Mouse (Mus musculus): Measurements from ENCODE around the gene Zfp52. TPM values are rescaled to one million over a fixed set of nuclear protein-coding genes. Genes with fewer than 3 reads are reported as not detected.

Zfp52 gene
- total RNA-seq (2023) = 5.1 TPM

DNA sequence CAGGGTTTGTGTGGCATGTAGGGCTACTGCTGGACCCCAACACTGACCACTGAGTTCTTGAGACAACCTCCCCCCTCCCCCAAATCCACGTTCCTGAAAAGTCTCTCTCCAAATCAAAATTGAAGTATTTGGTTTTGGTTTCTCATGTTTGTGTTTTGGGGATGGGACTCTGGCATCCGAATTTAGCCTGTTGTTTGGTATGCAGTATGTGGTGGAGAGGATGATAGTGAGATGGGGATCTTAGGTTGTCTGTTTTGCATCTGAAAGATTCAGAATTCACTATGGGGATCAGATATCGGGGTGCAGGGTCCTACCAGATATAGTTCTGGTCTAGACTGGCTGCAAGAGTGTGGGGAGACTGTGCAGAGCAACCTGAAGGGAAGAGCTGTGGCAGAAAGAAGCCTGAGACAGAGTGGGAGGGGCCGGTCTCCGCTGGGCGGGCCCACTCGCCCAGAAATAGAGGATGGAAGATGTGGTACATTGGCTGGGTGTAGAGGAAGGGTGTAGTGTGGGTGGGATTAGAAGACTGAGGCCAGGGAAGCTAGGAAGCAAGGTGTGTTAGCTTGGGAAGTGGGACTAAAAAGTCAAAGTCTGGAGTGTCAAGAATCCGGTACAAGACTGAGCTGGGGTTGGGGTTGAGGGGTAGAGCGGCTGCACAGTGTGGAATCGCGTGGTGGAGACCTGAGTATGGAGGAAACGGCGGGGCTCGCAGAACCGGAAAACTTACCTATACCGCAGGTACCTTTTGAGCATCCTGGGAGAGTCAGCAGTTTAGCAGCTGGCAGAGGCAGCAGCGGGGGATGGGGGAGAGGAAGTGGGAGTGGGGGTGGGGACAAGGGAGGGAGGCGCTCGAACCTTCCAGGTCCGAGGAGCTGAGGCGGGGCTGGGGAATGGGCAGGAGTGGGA is at the start of gene Zfp52:
Zfp52 (plus strand) TSS at position 444 of the 906 bp plus-strand sequence.

DNA sequence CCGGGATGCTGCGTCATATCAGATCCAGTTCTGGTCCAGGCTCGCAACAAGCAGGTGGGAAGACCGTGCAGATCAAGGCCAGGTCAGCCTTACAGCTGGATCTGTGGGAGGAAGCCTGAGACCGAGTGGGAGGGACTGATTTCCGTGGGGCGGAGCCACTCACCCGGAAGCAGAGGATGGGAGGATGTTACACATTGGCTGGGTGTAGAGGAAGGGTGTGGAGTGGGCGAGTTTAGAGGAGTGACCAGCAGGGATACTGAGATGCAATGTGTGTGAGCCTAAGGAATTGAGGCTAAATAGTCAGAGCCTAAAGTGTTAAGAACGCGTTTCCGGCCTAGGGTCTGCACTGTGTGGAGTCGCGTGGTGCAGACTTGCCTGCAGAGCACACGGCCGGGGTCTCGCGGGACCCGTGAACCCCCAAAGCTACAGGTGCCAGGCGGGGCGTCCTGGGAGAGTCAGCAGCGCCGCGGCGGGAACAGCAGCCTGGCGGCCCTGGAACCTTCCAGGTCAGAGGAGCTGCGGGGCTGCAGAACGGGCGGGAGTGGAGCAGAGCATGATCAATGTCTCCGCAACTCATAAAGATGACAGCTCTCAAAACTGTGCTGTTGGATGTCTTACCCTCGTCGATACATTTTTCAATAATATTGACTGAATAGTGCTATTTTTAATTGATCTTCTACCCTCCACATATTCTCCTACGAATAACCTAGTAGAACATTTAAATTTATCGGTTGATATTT is 46.4 kb upstream of the Zfp52 start, which contains the start of gene Zfp53:
Zfp53 (plus strand) TSS at position 239 of the 740 bp plus-strand sequence.

GRCm38 (mm10) chr17:21566728-21567349 is 31.5 kb downstream of the Zfp52 start, which contains the start of gene Zfp948:
Gene Zfp948, plus strand, starts transcription at chr17:21567008.

Other genes with a start within 250 kb of the Zfp52 start
- not detected for gene Vmn1r237, start 223.7 kb upstream of the Zfp52 start, total RNA-seq (2023)
- 6.3 TPM for gene Zfp677, start 151.8 kb upstream of the Zfp52 start, total RNA-seq (2023)
- gene Zfp54, start 112.3 kb upstream of the Zfp52 start, total RNA-seq (2023) = 1.8 TPM
- gene Zfp51, start 85.2 kb upstream of the Zfp52 start, total RNA-seq (2023) = 25.6 TPM
- 35.9 TPM for gene Zfp53, start 46.5 kb upstream of the Zfp52 start, total RNA-seq (2023)
- gene Zfp948, start 31.5 kb downstream of the Zfp52 start, total RNA-seq (2023) = 0.82 TPM
- gene Zfp983, start 115.1 kb downstream of the Zfp52 start, total RNA-seq (2023) = 6.9 TPM
- 6.3 TPM for gene Gm10226, start 156.3 kb downstream of the Zfp52 start, total RNA-seq (2023)
- 0.67 TPM for gene Zfp760, start 172.2 kb downstream of the Zfp52 start, total RNA-seq (2023)
- 0.50 TPM for gene Zfp229, start 195.3 kb downstream of the Zfp52 start, total RNA-seq (2023)